Mouse (Mus musculus) v-Abl transformed pro-B cells (cell line): Measurements from ENCODE around the gene Pet100.
"Not testable (repeated sequence)": the region's sequence is repeated elsewhere in the genome, so short reads cannot be mapped to it uniquely, and the experiment has no call there.

Experiments used
- in situ Hi-C, 2 experiments: fragments of 400-800 bp; cut with MboI; formaldehyde crosslinking; loops; one replicate each; pipeline ENCODE4 v1.15.1; 2025; ENCODE audit not compliant: unreplicated experiment in 2 of 2

The Pet100 gene

GRCm38 (mm10) chr8:3621199-3621970, at the start of gene Pet100, which contains the start of gene Xab2:
Gene Pet100 (plus strand): TSS chr8:3621548.
Gene Xab2 (minus strand): TSS chr8:3621316.
- in situ Hi-C loops: loop anchor here (10.0 kb wide), 2 partner anchors 107 to 267 kb away; partner anchors contain the start of genes A430078G23Rik (in 1 of the 2) and Pnpla6 (in 1 of the 2)

- in situ Hi-C loops: loop anchor here (25.0 kb wide), 1 partner anchor 388 kb away; the partner anchor contains the start of gene Cd209c (in 2 of the 2)
These were observed 46.8 kb upstream of the Pet100 start for GRCm38 (mm10) chr8:3574546-3574945.

- in situ Hi-C loops: no loop called here
These were observed 45.0 kb upstream of the Pet100 start for GRCm38 (mm10) chr8:3576211-3576960.

GRCm38 (mm10) chr8:3579390-3580364, 41.7 kb upstream of the Pet100 start:
- in situ Hi-C loops: no loop called here

GRCm38 (mm10) chr8:3581961-3582360, 39.4 kb upstream of the Pet100 start:
- in situ Hi-C loops: not testable (repeated sequence)

- in situ Hi-C loops: no loop called here
These were observed 34.9 kb upstream of the Pet100 start for GRCm38 (mm10) chr8:3586452-3586851.

GRCm38 (mm10) chr8:3586993-3587390, 34.4 kb upstream of the Pet100 start, which contains the start of gene Camsap3:
Gene Camsap3 (plus strand): TSS chr8:3587293.
- in situ Hi-C loops: no loop called here

- in situ Hi-C loops: no loop called here
These were observed 33.7 kb upstream of the Pet100 start for GRCm38 (mm10) chr8:3587391-3588257.

GRCm38 (mm10) chr8:3588258-3588633, 33.1 kb upstream of the Pet100 start:
- in situ Hi-C loops: no loop called here

- in situ Hi-C loops: no loop called here
These were observed 27.9 kb upstream of the Pet100 start for GRCm38 (mm10) chr8:3593470-3593869.

- in situ Hi-C loops: no loop called here
These were observed 26.9 kb upstream of the Pet100 start for GRCm38 (mm10) chr8:3594466-3594865.

- in situ Hi-C loops: no loop called here
These were observed 23.3 kb upstream of the Pet100 start for GRCm38 (mm10) chr8:3598054-3598453.

GRCm38 (mm10) chr8:3599219-3599618, 22.1 kb upstream of the Pet100 start:
- in situ Hi-C loops: no loop called here

- in situ Hi-C loops: no loop called here
These were observed 20.9 kb upstream of the Pet100 start for GRCm38 (mm10) chr8:3600401-3600800.

- in situ Hi-C loops: no loop called here
These were observed 17.9 kb upstream of the Pet100 start for GRCm38 (mm10) chr8:3603439-3603838.

- in situ Hi-C loops: no loop called here
These were observed 14.8 kb upstream of the Pet100 start for GRCm38 (mm10) chr8:3606593-3606992.

GRCm38 (mm10) chr8:3607822-3608221, 13.5 kb upstream of the Pet100 start:
- in situ Hi-C loops: no loop called here

- in situ Hi-C loops: no loop called here
These were observed 12.1 kb upstream of the Pet100 start for GRCm38 (mm10) chr8:3609046-3609815.

- in situ Hi-C loops: loop anchor here in 1 of 2 experiments (10.0 kb wide), 1 partner anchor 1065 kb away; no protein-coding TSS in a partner anchor
These were observed 11.6 kb upstream of the Pet100 start for GRCm38 (mm10) chr8:3609816-3610150.
